Mouse (Mus musculus): ENCODE results near the gene Asphd1. TPM values are rescaled to one million over a fixed set of nuclear protein-coding genes. Genes with fewer than 3 reads are reported as not detected.
A peak's percentile ranks its signal among the peaks of the same experiment; 100 is the strongest.

The Asphd1 gene
- polyA plus RNA-seq, 1 experiment from 2014 or later = 0.40 TPM

DNA sequence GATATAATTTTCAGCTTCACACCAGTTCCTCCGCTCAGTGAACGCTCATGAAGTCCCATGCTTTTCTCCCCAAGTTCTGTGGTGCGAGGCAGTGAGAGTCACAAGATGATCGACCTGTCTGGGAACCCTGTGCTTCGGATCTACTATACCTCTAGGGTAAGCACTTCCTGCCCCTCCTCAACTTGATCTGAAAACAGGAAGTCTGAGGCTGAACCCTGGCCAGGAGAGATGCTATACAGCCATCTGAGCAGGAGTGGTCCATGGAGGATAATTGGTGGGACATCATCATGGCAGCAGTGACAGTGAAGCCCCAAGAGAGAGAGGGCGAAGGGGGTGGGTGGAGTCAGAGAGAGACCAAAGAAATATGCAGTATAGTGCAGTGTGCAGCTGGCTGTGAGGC lies 29.5 kb upstream of the Asphd1 start:
- ATAC-seq (replicated peaks; ENCODE audit: low FRiP score) = no peak
- no peaks in the 10 kb centered on the region; the same call in 1 of the 2 replicates for H3K36me3 ChIP-seq (ENCODE audit: control insufficient read depth, insufficient read depth, low read length)

DNA sequence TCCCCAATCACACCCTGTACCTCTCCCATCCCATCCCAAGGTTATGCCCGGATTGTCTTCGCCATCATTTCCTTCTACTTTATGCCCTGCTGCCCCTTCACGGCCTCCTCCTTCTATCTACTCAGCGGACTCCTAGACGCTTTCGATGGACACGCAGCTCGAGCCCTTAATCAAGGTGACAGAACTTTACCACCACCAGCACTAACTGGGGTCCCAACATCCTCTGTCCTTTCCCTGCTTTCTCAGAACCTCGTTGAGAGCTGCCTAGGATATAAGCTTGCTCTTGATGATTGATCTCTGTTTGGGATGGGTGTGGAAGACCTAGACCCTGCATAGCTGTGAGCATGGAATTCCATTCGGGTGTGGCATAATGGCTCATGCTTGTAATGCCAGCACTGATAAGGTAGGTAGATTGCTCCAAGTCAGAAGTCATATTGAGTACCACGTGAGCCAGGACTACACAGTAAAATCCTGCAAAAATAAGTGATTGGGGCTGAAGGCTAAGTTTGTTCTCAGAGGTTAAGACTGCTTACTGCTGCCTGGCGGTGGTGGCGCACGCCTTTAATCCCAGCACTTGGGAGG lies 27.6 kb upstream of the Asphd1 start:
- Histone ChIP-seq H3K27me3 (ENCODE audit: control insufficient read depth, insufficient read depth, low read length) (no peaks in the 10 kb centered on the region), H3K9me3 (ENCODE audit: control insufficient read depth, low read length) (no peaks in the 10 kb centered on the region), H3K27ac (ENCODE audit: low read depth, low read length) (no peak overlapping the region), H3K9ac (ENCODE audit: low read length) (peak overlapping the region; percentile 90), H3K4me3 (ENCODE audit: low read depth, low read length) (peak overlapping the region; percentile 98), H3K36me3 (ENCODE audit: control insufficient read depth, insufficient read depth, low read length) (no peaks in the 10 kb centered on the region; the same call in 1 of the 2 replicates), H3K4me2 (ENCODE audit: low read depth, low read length, severe bottlenecking) (peak overlapping the region; percentile 84), H3K4me1 (replicated peaks; ENCODE audit: control insufficient read depth, insufficient read depth, low read length) (peaks cover 6% of the 10 kb centered on the region; the same call in 1 of the 2 replicates)
- DNase-seq (ENCODE audit: low spot score) (no peak), ATAC-seq (replicated peaks; ENCODE audit: low FRiP score) (no peak)
- 28% methylated on average over 14 of the region's 14 CpGs for WGBS

More for the DNA sequence above, 29.5 kb upstream of the Asphd1 start:
- no peak overlapping the region for H3K4me3 ChIP-seq (ENCODE audit: low read depth, low read length)
- peaks cover 6% of the 10 kb centered on the region; the same call in 1 of the 2 replicates for H3K4me1 ChIP-seq (replicated peaks; ENCODE audit: control insufficient read depth, insufficient read depth, low read length)
- no peak overlapping the region for H3K4me2 ChIP-seq (ENCODE audit: low read depth, low read length, severe bottlenecking)
- DNase-seq (ENCODE audit: low spot score) = no peak
- no peak overlapping the region for H3K27ac ChIP-seq (ENCODE audit: low read depth, low read length)
- H3K27me3 ChIP-seq (ENCODE audit: control insufficient read depth, insufficient read depth, low read length) = no peaks in the 10 kb centered on the region
- 93% methylated on average over 6 of the region's 6 CpGs for WGBS
- H3K9me3 ChIP-seq (ENCODE audit: control insufficient read depth, low read length) = no peaks in the 10 kb centered on the region
- H3K9ac ChIP-seq (ENCODE audit: low read length) = no peak overlapping the region

DNA sequence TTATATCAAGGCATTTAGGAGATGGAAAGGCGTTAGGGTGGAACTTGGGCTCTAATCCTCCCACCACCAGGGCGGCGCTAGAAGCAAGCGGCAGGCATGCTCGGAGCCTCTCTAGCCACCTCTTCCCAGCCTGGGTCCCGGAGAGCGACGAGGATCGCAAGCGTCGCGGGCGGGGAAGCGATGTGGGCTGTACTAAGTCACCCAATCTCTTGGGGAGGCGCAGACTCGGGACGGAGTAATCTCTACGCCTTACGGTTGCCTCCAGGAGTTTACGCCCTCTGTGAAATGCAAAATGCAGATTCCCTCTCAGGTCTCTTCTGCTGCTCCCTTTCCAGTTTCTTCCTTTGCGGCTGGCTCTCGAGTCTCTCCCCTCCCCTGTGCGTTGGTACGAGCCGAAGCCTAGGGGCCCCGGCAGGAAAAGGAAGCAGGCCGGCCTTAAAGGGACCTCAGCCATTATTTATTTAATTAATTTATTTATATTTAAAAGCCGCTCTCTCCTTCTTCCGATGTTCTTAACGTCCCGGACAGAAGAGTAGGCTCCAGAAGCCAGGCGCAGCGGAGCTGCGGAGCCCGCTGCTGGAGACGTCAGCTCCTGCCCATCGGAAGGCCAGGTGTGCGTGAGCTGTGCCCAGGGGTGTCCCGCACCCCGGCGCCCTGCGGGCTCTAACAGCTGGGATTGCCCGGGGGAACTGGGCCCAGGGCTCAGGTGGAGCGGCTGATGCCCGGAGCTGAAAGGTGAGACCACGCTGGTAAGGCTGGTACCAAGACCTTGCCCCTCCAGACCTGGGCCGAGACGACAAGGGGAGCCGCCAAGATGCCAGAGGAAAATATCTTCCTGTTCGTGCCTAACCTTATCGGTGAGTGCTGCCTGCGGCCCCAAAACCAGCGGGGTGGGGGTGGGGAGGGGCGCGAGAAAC lies 26.8 kb upstream of the Asphd1 start, which contains the start of gene Cdiptos:
Gene Cdiptos, minus strand, starts transcription at position 149 of the 917 bp plus-strand sequence.
- no peaks in the 10 kb centered on the region for H3K27me3 ChIP-seq (ENCODE audit: control insufficient read depth, insufficient read depth, low read length)
- H3K36me3 ChIP-seq (ENCODE audit: control insufficient read depth, insufficient read depth, low read length) = no peaks in the 10 kb centered on the region; the same call in 1 of the 2 replicates
- peak within 1 kb of the TSS; percentile 86 for H3K27ac ChIP-seq (ENCODE audit: low read depth, low read length)
- peak within 1 kb of the TSS; percentile 84 for H3K4me2 ChIP-seq (ENCODE audit: low read depth, low read length, severe bottlenecking)
- H3K4me3 ChIP-seq (ENCODE audit: low read depth, low read length) = peak within 1 kb of the TSS; percentile 98
- WGBS = under 1% methylated on average over 55 of the region's 55 CpGs
- H3K4me1 ChIP-seq (replicated peaks; ENCODE audit: control insufficient read depth, insufficient read depth, low read length) = peaks cover 6% of the 10 kb centered on the region; the same call in 1 of the 2 replicates
- peak; percentile 99 for DNase-seq (ENCODE audit: low spot score)
- H3K9me3 ChIP-seq (ENCODE audit: control insufficient read depth, low read length) = no peaks in the 10 kb centered on the region
- peak; percentile 95 for ATAC-seq (replicated peaks; ENCODE audit: low FRiP score)
- H3K9ac ChIP-seq (ENCODE audit: low read length) = peak within 1 kb of the TSS; percentile 90

- H3K27ac ChIP-seq (ENCODE audit: low read depth, low read length) = peak within 1 kb of the TSS; percentile 86
- H3K36me3 ChIP-seq (ENCODE audit: control insufficient read depth, insufficient read depth, low read length) = no peaks in the 10 kb centered on the region; the same call in 1 of the 2 replicates
- peak within 1 kb of the TSS; percentile 90 for H3K9ac ChIP-seq (ENCODE audit: low read length)
- ATAC-seq (replicated peaks; ENCODE audit: low FRiP score) (no peak), DNase-seq (ENCODE audit: low spot score) (no peak)
- H3K27me3 ChIP-seq (ENCODE audit: control insufficient read depth, insufficient read depth, low read length) = no peaks in the 10 kb centered on the region
- WGBS = 11% methylated on average over 1 of the region's 1 CpGs
- peaks cover 6% of the 10 kb centered on the region; the same call in 1 of the 2 replicates for H3K4me1 ChIP-seq (replicated peaks; ENCODE audit: control insufficient read depth, insufficient read depth, low read length)
- H3K4me3 ChIP-seq (ENCODE audit: low read depth, low read length) = peak within 1 kb of the TSS; percentile 98
- no peaks in the 10 kb centered on the region for H3K9me3 ChIP-seq (ENCODE audit: control insufficient read depth, low read length)
- peak within 1 kb of the TSS; percentile 84 for H3K4me2 ChIP-seq (ENCODE audit: low read depth, low read length, severe bottlenecking)
Observed at GRCm38 (mm10) chr7:126975893-126975949, 26.3 kb upstream of the Asphd1 start, which contains the start of gene Cdipt. TSS of gene Cdipt (plus strand) at chr7:126975914.

- DNase-seq (ENCODE audit: low spot score) = no peak
- peak overlapping the region; percentile 98; the same call in 1 of the 2 replicates for H3K4me3 ChIP-seq (ENCODE audit: low read depth, low read length)
- peak overlapping the region; percentile 41 for H3K9ac ChIP-seq (ENCODE audit: low read length)
- no peaks in the 10 kb centered on the region; the same call in 1 of the 2 replicates for H3K36me3 ChIP-seq (ENCODE audit: control insufficient read depth, insufficient read depth, low read length)
- H3K4me2 ChIP-seq (ENCODE audit: low read depth, low read length, severe bottlenecking) = peak overlapping the region; percentile 84
- H3K4me1 ChIP-seq (replicated peaks; ENCODE audit: control insufficient read depth, insufficient read depth, low read length) = peaks cover 6% of the 10 kb centered on the region; the same call in 1 of the 2 replicates
- H3K27me3 ChIP-seq (ENCODE audit: control insufficient read depth, insufficient read depth, low read length) = no peaks in the 10 kb centered on the region
- no peak overlapping the region for H3K27ac ChIP-seq (ENCODE audit: low read depth, low read length)
- ATAC-seq (replicated peaks; ENCODE audit: low FRiP score) = peak; percentile 25; the same call in 1 of the 2 replicates
- no peaks in the 10 kb centered on the region for H3K9me3 ChIP-seq (ENCODE audit: control insufficient read depth, low read length)
- WGBS = 12% methylated on average over 8 of the region's 8 CpGs
Observed at GRCm38 (mm10) chr7:126975493-126975892, 26.1 kb upstream of the Asphd1 start.

GRCm38 (mm10) chr7:126967361-126967760 lies 18.0 kb upstream of the Asphd1 start:
- no peak overlapping the region for H3K4me2 ChIP-seq (ENCODE audit: low read depth, low read length, severe bottlenecking)
- DNase-seq (ENCODE audit: low spot score) (no peak), ATAC-seq (replicated peaks; ENCODE audit: low FRiP score) (no peak)
- no peaks in the 10 kb centered on the region for H3K36me3 ChIP-seq (ENCODE audit: control insufficient read depth, insufficient read depth, low read length)
- H3K9ac ChIP-seq (ENCODE audit: low read length) = no peak overlapping the region
- no peak overlapping the region for H3K4me3 ChIP-seq (ENCODE audit: low read depth, low read length)
- no peak overlapping the region for H3K27ac ChIP-seq (ENCODE audit: low read depth, low read length)
- no peaks in the 10 kb centered on the region for H3K9me3 ChIP-seq (ENCODE audit: control insufficient read depth, low read length)
- H3K27me3 ChIP-seq (ENCODE audit: control insufficient read depth, insufficient read depth, low read length) = peaks cover 5% of the 10 kb centered on the region
- WGBS = 51% methylated on average over 6 of the region's 6 CpGs
- no peaks in the 10 kb centered on the region for H3K4me1 ChIP-seq (replicated peaks; ENCODE audit: control insufficient read depth, insufficient read depth, low read length)

- Histone ChIP-seq H3K4me3 (ENCODE audit: low read depth, low read length) (no peak overlapping the region), H3K27ac (ENCODE audit: low read depth, low read length) (no peak overlapping the region), H3K36me3 (ENCODE audit: control insufficient read depth, insufficient read depth, low read length) (no peaks in the 10 kb centered on the region), H3K9me3 (ENCODE audit: control insufficient read depth, low read length) (no peaks in the 10 kb centered on the region), H3K4me2 (ENCODE audit: low read depth, low read length, severe bottlenecking) (no peak overlapping the region), H3K27me3 (ENCODE audit: control insufficient read depth, insufficient read depth, low read length) (peaks cover 8% of the 10 kb centered on the region), H3K4me1 (replicated peaks; ENCODE audit: control insufficient read depth, insufficient read depth, low read length) (no peaks in the 10 kb centered on the region), H3K9ac (ENCODE audit: low read length) (no peak overlapping the region)
- ATAC-seq (replicated peaks; ENCODE audit: low FRiP score) (no peak), DNase-seq (ENCODE audit: low spot score) (no peak)
- WGBS = 81% methylated on average over 3 of the region's 3 CpGs
Observed at GRCm38 (mm10) chr7:126965568-126965967, 16.2 kb upstream of the Asphd1 start.

- ATAC-seq (replicated peaks; ENCODE audit: low FRiP score) (no peak), DNase-seq (ENCODE audit: low spot score) (no peak)
- no peak overlapping the region for H3K27ac ChIP-seq (ENCODE audit: low read depth, low read length)
- WGBS = 28% methylated on average over 19 of the region's 19 CpGs
- H3K4me2 ChIP-seq (ENCODE audit: low read depth, low read length, severe bottlenecking) = peak overlapping the region; percentile 26; the same call in 1 of the 2 replicates
- H3K9ac ChIP-seq (ENCODE audit: low read length) = no peak overlapping the region
- no peaks in the 10 kb centered on the region for H3K36me3 ChIP-seq (ENCODE audit: control insufficient read depth, insufficient read depth, low read length)
- H3K4me1 ChIP-seq (replicated peaks; ENCODE audit: control insufficient read depth, insufficient read depth, low read length) = no peaks in the 10 kb centered on the region
- no peak overlapping the region for H3K4me3 ChIP-seq (ENCODE audit: low read depth, low read length)
- H3K27me3 ChIP-seq (ENCODE audit: control insufficient read depth, insufficient read depth, low read length) = peaks cover 8% of the 10 kb centered on the region
- no peaks in the 10 kb centered on the region for H3K9me3 ChIP-seq (ENCODE audit: control insufficient read depth, low read length)
Observed at GRCm38 (mm10) chr7:126963548-126964286, 14.3 kb upstream of the Asphd1 start.

Measured in forebrain, embryonic 11.5 days (tissue).